Mouse (Mus musculus) spleen, postnatal 36 days (tissue): ENCODE measurements around the gene 4930404N11Rik.

Experiments used
- DNase-seq, 2 experiments: peaks; one replicate each; pipeline ENCODE4 v3.0.0; 2022; ENCODE audit warnings: low spot score in 2 of 2, mixed read lengths in 1 of 2

The 4930404N11Rik gene

GRCm38 (mm10) chr10:81354738-81355477 is 10.7 kb downstream of the 4930404N11Rik start:
- DNase-seq: no peak

- DNase-seq: peak; percentile 57 to 74
These were observed 13.8 kb downstream of the 4930404N11Rik start for GRCm38 (mm10) chr10:81351678-81352291.

GRCm38 (mm10) chr10:81350351-81351063 is 15.1 kb downstream of the 4930404N11Rik start, which contains the start of gene Hmg20b:
Gene Hmg20b, minus strand, starts transcription at chr10:81350480.
- DNase-seq: peak; percentile 99

- no peak for DNase-seq
These were observed 15.7 kb downstream of the 4930404N11Rik start for GRCm38 (mm10) chr10:81349961-81350350.

- DNase-seq: peak in 1 of 2 experiments; percentile 64
These were observed 16.5 kb downstream of the 4930404N11Rik start for GRCm38 (mm10) chr10:81349146-81349545.

GRCm38 (mm10) chr10:81346453-81347067 is 19.1 kb downstream of the 4930404N11Rik start:
- DNase-seq: peak; percentile 69 to 71

- DNase-seq: no peak
These were observed 20.5 kb downstream of the 4930404N11Rik start for GRCm38 (mm10) chr10:81345162-81345534.

- peak in 1 of 2 experiments; percentile 55 for DNase-seq
These were observed 21.0 kb downstream of the 4930404N11Rik start for GRCm38 (mm10) chr10:81344421-81345161.

- peak; percentile 53 to 64 for DNase-seq
These were observed 22.7 kb downstream of the 4930404N11Rik start, which contains the start of gene Gipc3 for GRCm38 (mm10) chr10:81342686-81343505. Gene Gipc3, minus strand, starts transcription at chr10:81343266.

GRCm38 (mm10) chr10:81341333-81341949 is 24.2 kb downstream of the 4930404N11Rik start:
- peak; percentile 56 to 66 for DNase-seq

- DNase-seq: no peak
These were observed 24.9 kb downstream of the 4930404N11Rik start for GRCm38 (mm10) chr10:81340551-81341332.

- DNase-seq: no peak
These were observed 29.1 kb downstream of the 4930404N11Rik start for GRCm38 (mm10) chr10:81336558-81336957.

GRCm38 (mm10) chr10:81335393-81336340 is 29.9 kb downstream of the 4930404N11Rik start:
- no peak for DNase-seq

GRCm38 (mm10) chr10:81334324-81334723 is 31.3 kb downstream of the 4930404N11Rik start:
- DNase-seq: no peak

- DNase-seq: no peak
These were observed 33.3 kb downstream of the 4930404N11Rik start for GRCm38 (mm10) chr10:81332277-81332676.

GRCm38 (mm10) chr10:81330007-81330406 is 35.6 kb downstream of the 4930404N11Rik start:
- DNase-seq: no peak

GRCm38 (mm10) chr10:81329194-81329975 is 36.2 kb downstream of the 4930404N11Rik start:
- DNase-seq: peak; percentile 80 to 82
